Mouse (Mus musculus): ENCODE measurements around the gene Snu13. TPM values are rescaled to one million over a fixed set of nuclear protein-coding genes. Genes with fewer than 3 reads are reported as not detected.

Snu13 gene
- polyA plus RNA-seq, 1 experiment from 2014 or later: 237 TPM

GRCm38 (mm10) chr15:82058719-82059201 lies 11.4 kb upstream of the Snu13 start, which contains the start of gene 4930407I10Rik:
TSS of gene 4930407I10Rik (plus strand) at chr15:82059151.
- WGBS: 88% methylated on average over 1 of the region's 1 CpGs
- H3K27ac ChIP-seq (replicated peaks): no peak within 1 kb of the TSS

DNA sequence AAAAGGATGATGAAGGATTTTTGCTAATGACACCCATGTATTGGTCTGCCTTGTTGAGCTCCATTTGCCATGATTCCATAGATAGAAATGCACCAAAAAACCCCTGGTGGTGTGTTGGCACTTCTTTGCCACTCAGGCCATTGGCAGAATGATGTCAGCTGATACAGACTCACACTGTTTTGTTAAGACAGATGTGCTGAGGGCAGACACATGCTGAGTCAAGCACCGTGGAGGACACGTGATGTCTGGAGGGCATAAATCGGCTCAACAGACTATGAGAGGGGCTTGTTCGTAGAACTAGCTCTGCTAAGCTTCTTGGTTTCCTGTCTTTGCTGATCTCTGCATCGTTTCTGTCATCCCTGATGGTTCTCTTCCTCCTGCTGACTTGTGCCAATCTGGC lies 5.1 kb upstream of the Snu13 start:
- no peaks in the 10 kb centered on the region for H3K36me3 ChIP-seq
- 70% methylated on average over 5 of the region's 5 CpGs for WGBS
- no peak overlapping the region for H3K9ac ChIP-seq
- H3K4me3 ChIP-seq: no peak overlapping the region
- ATAC-seq (ENCODE audit: low FRiP score, low read depth): no peak
- H3K4me2 ChIP-seq: no peak overlapping the region
- no peak overlapping the region for H3K27ac ChIP-seq (replicated peaks)
- 0 out of 2 replicates have a peak, but pooled peaks cover 7% of the 10 kb centered on the region for H3K4me1 ChIP-seq (replicated peaks)
- H3K27me3 ChIP-seq: no peaks in the 10 kb centered on the region
- no peaks in the 10 kb centered on the region for H3K9me3 ChIP-seq

More at GRCm38 (mm10) chr15:82058719-82059201, 11.4 kb upstream of the Snu13 start, which contains the start of gene 4930407I10Rik:
- H3K27me3 ChIP-seq: no peaks in the 10 kb centered on the region; the same call in 1 of the 2 replicates
- H3K4me3 ChIP-seq: no peak within 1 kb of the TSS
- no peaks in the 10 kb centered on the region for H3K36me3 ChIP-seq
- H3K4me2 ChIP-seq: no peak within 1 kb of the TSS
- no peak for ATAC-seq (ENCODE audit: low FRiP score, low read depth)
- no peak within 1 kb of the TSS for H3K9ac ChIP-seq
- no peaks in the 10 kb centered on the region for H3K4me1 ChIP-seq (replicated peaks)
- no peaks in the 10 kb centered on the region for H3K9me3 ChIP-seq

DNA sequence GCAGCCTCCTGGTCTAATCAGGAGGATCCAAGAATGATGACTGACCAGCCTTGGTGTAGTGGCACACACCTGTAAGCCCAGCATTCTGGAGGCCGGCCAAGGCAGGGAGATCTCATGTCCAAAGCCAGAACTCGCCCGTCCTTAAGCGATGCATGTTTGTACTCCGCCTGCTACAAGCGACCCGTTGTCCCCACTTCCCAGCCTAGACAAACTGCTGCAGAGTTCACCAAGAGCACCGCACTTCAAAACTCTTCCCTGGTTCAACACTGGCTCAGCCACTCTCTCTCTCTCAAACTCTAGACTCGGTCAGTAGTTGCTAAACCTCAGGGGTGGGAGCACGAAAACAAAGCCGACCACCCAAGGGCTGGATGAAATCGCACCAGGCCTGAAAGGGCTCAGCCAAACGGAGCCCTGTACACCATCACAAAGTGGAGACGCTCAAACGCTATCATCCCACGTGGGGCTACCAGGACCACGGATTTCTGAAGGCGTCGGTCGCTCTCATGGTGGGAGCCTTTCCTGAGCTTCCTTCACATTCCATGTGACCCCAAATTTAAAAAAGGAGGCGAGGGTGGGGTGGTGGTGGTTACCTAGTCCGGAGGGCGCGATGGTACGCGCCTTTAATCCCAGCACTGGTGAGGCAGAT lies 1.0 kb downstream of the Snu13 start:
- WGBS: 6% methylated on average over 26 of the region's 26 CpGs
- ATAC-seq (ENCODE audit: low FRiP score, low read depth): no peak
- H3K9me3 ChIP-seq: no peaks in the 10 kb centered on the region

GRCm38 (mm10) chr15:82044166-82044784 lies 3.1 kb downstream of the Snu13 start:
- H3K36me3 ChIP-seq: peaks cover 25% of the 10 kb centered on the region
- no peak for ATAC-seq (ENCODE audit: low FRiP score, low read depth)
- no peaks in the 10 kb centered on the region for H3K27me3 ChIP-seq
- H3K9me3 ChIP-seq: no peaks in the 10 kb centered on the region
- no peak overlapping the region for H3K4me3 ChIP-seq
- H3K4me2 ChIP-seq: no peak overlapping the region
- no peak overlapping the region for H3K9ac ChIP-seq
- no peak overlapping the region for H3K27ac ChIP-seq (replicated peaks)
- WGBS: 97% methylated on average over 7 of the region's 7 CpGs
- H3K4me1 ChIP-seq (replicated peaks): peaks cover 35% of the 10 kb centered on the region

More for the DNA sequence above, 1.0 kb downstream of the Snu13 start:
- peak overlapping the region; percentile 75 for H3K4me3 ChIP-seq
- H3K36me3 ChIP-seq: peaks cover 10% of the 10 kb centered on the region; the same call in 1 of the 2 replicates
- no peaks in the 10 kb centered on the region for H3K27me3 ChIP-seq
- H3K4me1 ChIP-seq (replicated peaks): peaks cover 35% of the 10 kb centered on the region
- H3K27ac ChIP-seq (replicated peaks): peak overlapping the region; percentile 92; the same call in 1 of the 2 replicates
- H3K4me2 ChIP-seq: peak overlapping the region; percentile 95
- H3K9ac ChIP-seq: peak overlapping the region; percentile 72

DNA sequence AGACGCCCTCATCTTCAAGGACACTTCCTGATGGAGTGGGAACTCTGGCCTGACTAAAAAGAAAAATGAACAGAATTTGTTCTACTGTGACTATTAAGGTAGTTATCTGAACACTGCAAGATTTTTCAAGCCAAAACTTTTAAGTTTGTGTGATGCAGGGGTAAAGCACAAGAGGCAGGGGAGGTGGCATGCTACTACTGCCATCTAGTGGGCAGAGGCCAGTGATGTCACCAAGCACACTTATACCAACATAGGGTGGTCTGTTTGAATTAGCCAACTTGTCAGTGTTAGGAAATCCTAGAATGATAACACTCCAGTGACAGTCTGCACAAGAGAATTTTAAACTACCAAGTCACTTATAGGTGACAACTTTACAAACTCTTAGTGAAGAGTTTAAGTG lies 6.7 kb downstream of the Snu13 start:
- Histone ChIP-seq H3K27ac (replicated peaks) (no peak overlapping the region), H3K4me1 (replicated peaks) (peaks cover 16% of the 10 kb centered on the region), H3K4me2 (no peak overlapping the region), H3K9me3 (no peaks in the 10 kb centered on the region), H3K36me3 (peaks cover 48% of the 10 kb centered on the region), H3K9ac (no peak overlapping the region), H3K4me3 (no peak overlapping the region), H3K27me3 (no peaks in the 10 kb centered on the region)
- WGBS: 100% methylated on average over 1 of the region's 1 CpGs
- no peak for ATAC-seq (ENCODE audit: low FRiP score, low read depth)

GRCm38 (mm10) chr15:82035904-82036689 lies 11.3 kb downstream of the Snu13 start:
- H3K4me2 ChIP-seq: no peak overlapping the region
- H3K27me3 ChIP-seq: no peaks in the 10 kb centered on the region
- ATAC-seq (ENCODE audit: low FRiP score, low read depth): no peak
- no peaks in the 10 kb centered on the region for H3K4me1 ChIP-seq (replicated peaks)
- H3K36me3 ChIP-seq: peaks cover 56% of the 10 kb centered on the region
- H3K27ac ChIP-seq (replicated peaks): no peak overlapping the region
- H3K4me3 ChIP-seq: no peak overlapping the region
- H3K9me3 ChIP-seq: no peaks in the 10 kb centered on the region
- H3K9ac ChIP-seq: no peak overlapping the region
- WGBS: 83% methylated on average over 12 of the region's 12 CpGs

- WGBS: 92% methylated on average over 4 of the region's 4 CpGs
- ATAC-seq (ENCODE audit: low FRiP score, low read depth): no peak
- peaks cover 58% of the 10 kb centered on the region for H3K36me3 ChIP-seq
These were observed 13.6 kb downstream of the Snu13 start, which contains the start of gene Desi1 for GRCm38 (mm10) chr15:82033762-82034161. TSS of gene Desi1 (minus strand) at chr15:82033862.

GRCm38 (mm10) chr15:82032386-82032785 lies 15.0 kb downstream of the Snu13 start:
- WGBS: 91% methylated on average over 7 of the region's 7 CpGs
- Histone ChIP-seq H3K4me2 (no peak overlapping the region), H3K9ac (no peak overlapping the region), H3K9me3 (no peaks in the 10 kb centered on the region), H3K4me3 (no peak overlapping the region), H3K27me3 (no peaks in the 10 kb centered on the region), H3K36me3 (peaks cover 54% of the 10 kb centered on the region), H3K4me1 (replicated peaks) (no peaks in the 10 kb centered on the region), H3K27ac (replicated peaks) (no peak overlapping the region)
- no peak for ATAC-seq (ENCODE audit: low FRiP score, low read depth)

More at GRCm38 (mm10) chr15:82033762-82034161, 13.6 kb downstream of the Snu13 start, which contains the start of gene Desi1:
- Histone ChIP-seq H3K4me1 (replicated peaks) (no peaks in the 10 kb centered on the region), H3K4me3 (no peak within 1 kb of the TSS), H3K9ac (no peak within 1 kb of the TSS), H3K27ac (replicated peaks) (no peak within 1 kb of the TSS), H3K9me3 (no peaks in the 10 kb centered on the region), H3K4me2 (no peak within 1 kb of the TSS), H3K27me3 (no peaks in the 10 kb centered on the region)

- Histone ChIP-seq H3K9ac (no peak overlapping the region), H3K9me3 (no peaks in the 10 kb centered on the region), H3K4me3 (no peak overlapping the region), H3K27ac (replicated peaks) (no peak overlapping the region), H3K4me1 (replicated peaks) (no peaks in the 10 kb centered on the region), H3K36me3 (peaks cover 88% of the 10 kb centered on the region), H3K27me3 (no peaks in the 10 kb centered on the region), H3K4me2 (no peak overlapping the region)
- no peak for ATAC-seq (ENCODE audit: low FRiP score, low read depth)
- 92% methylated on average over 7 of the region's 7 CpGs for WGBS
These were observed 19.7 kb downstream of the Snu13 start for GRCm38 (mm10) chr15:82027726-82028125.

DNA sequence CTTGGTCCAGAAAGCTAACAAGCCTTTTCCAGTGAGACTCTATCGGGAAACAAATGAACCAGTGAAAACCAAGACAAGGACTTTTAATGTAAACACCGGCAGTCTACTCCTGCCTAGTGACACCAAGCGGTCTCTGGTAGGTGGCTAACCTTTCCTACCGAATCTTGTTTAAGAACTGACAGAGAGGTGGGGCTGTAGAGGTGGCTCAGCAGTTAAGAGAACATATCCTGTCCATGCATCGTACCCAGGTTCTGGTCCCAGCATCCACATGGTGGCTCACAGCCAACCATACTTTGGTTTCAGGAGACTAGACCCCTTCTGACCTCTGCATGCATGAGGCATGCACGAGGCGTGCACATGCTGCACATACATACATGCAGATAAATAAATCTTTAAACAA lies 20.1 kb downstream of the Snu13 start:
- no peak overlapping the region for H3K9ac ChIP-seq
- no peak overlapping the region for H3K4me2 ChIP-seq
- 92% methylated on average over 7 of the region's 7 CpGs for WGBS
- H3K27me3 ChIP-seq: no peaks in the 10 kb centered on the region
- no peaks in the 10 kb centered on the region for H3K9me3 ChIP-seq
- no peak overlapping the region for H3K27ac ChIP-seq (replicated peaks)
- no peaks in the 10 kb centered on the region for H3K4me1 ChIP-seq (replicated peaks)
- H3K4me3 ChIP-seq: no peak overlapping the region
- H3K36me3 ChIP-seq: peaks cover 89% of the 10 kb centered on the region
- ATAC-seq (ENCODE audit: low FRiP score, low read depth): no peak

DNA sequence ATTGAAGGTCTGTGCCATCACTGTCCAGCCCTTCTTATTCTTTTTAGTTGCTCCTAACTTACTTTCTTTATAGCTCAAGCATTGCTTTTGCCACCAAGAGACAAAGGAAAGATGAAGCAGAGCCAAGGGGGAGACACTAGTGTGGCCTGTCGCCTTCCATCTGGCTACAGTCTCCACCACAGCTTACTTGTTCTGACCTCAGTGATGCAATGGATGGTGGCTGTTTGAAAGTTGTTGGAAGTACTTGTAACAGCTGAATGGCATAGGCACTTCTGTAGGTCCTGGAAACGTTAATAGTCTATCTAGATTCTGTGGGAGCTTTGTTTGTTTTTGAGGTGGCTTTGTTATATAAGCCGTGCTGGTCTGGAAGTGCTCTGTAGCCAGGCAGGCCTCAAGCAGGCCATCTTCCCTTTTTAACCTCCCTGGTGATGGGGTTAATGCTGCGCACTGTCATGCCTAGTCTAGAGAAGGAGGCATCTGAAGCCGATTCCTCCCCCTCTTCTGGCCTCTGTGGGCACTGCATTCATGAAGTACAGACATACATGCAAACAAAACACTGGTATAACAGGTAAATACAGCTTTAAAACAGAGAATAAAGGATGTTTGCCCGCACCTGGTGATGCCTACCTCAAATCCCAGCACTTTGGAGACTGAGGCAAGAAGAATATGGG lies 23.3 kb downstream of the Snu13 start:
- Histone ChIP-seq H3K4me1 (replicated peaks) (no peaks in the 10 kb centered on the region), H3K4me2 (no peak overlapping the region), H3K36me3 (peaks cover 70% of the 10 kb centered on the region), H3K4me3 (no peak overlapping the region), H3K9me3 (no peaks in the 10 kb centered on the region), H3K27me3 (no peaks in the 10 kb centered on the region), H3K27ac (replicated peaks) (no peak overlapping the region), H3K9ac (no peak overlapping the region)
- ATAC-seq (ENCODE audit: low FRiP score, low read depth): no peak
- WGBS: 92% methylated on average over 6 of the region's 6 CpGs
